Comparison of ENCODE assay signal across 8 mouse cellular contexts in genomic region chr11:88849732-88850131, GRCm38 (mm10). TPM values are rescaled to one million over a fixed set of nuclear protein-coding genes. Genes with fewer than 3 reads are reported as not detected.
DNase-seq lines count a peak whose midpoint lies in the region; ATAC-seq and TF ChIP-seq lines count a peak whose summit lies in the region.

No protein-coding gene starts in this region.

- no peak for TF ChIP-seq POLR2A in limb, embryonic 14.5 days (IDR thresholded peaks at IDR 0.05; ENCODE audit: borderline replicate concordance, extremely low read depth, insufficient read depth, insufficient read length)

- peak; percentile 46; the same call in 1 of the 2 replicates for ATAC-seq in common myeloid progenitor, adult 5-6 weeks (replicated peaks; ENCODE audit: low read depth, poor library complexity, severe bottlenecking)
- ATAC-seq in heart, embryonic 14.5 days (ENCODE audit: insufficient number of reproducible peaks, insufficient read depth, low FRiP score, low read depth): peak; percentile 57
- ATAC-seq in limb, embryonic 14.5 days (ENCODE audit: low FRiP score, low read depth): peak; percentile 45; the same call in 1 of the 2 replicates

- H3K9me3 ChIP-seq in heart, embryonic 14.5 days (ENCODE audit: control insufficient read depth, low read length): no peaks in the 10 kb centered on the region
- H3K9me3 ChIP-seq in limb, embryonic 14.5 days (ENCODE audit: control insufficient read depth, low read length): no peaks in the 10 kb centered on the region

- no peak overlapping the region for H3K4me3 ChIP-seq in left cerebral cortex, adult 2 months
- no peak overlapping the region for H3K4me3 ChIP-seq in heart, embryonic 14.5 days (ENCODE audit: control insufficient read depth in 1 of 2, insufficient read depth in 1 of 2, low read depth in 1 of 2, low read length in 2 of 2)
- no peak overlapping the region for H3K4me3 ChIP-seq in limb, embryonic 14.5 days (replicated peaks; ENCODE audit: low read length)

- peaks cover 14% of the 10 kb centered on the region for H3K36me3 ChIP-seq in heart, embryonic 14.5 days (ENCODE audit: control insufficient read depth, insufficient read depth, low read length)
- H3K36me3 ChIP-seq in limb, embryonic 14.5 days (ENCODE audit: control insufficient read depth, insufficient read depth, low read length): peaks cover 9% of the 10 kb centered on the region; the same call in 1 of the 2 replicates

- H3K27ac ChIP-seq in left cerebral cortex, adult 2 months: no peak overlapping the region
- H3K27ac ChIP-seq in heart, embryonic 14.5 days (replicated peaks in 1 of 2; ENCODE audit: control insufficient read depth in 1 of 2, insufficient read depth in 1 of 2, low read depth in 2 of 2, low read length in 2 of 2): peak overlapping the region; percentile 97 to 98
- peak overlapping the region; percentile 48 for H3K27ac ChIP-seq in limb, embryonic 14.5 days (replicated peaks; ENCODE audit: low read depth, low read length)

- H3K4me1 ChIP-seq in heart, embryonic 14.5 days (ENCODE audit: control insufficient read depth in 2 of 2, insufficient read depth in 2 of 2, low read length in 2 of 2): peaks cover 31 to 46% of the 10 kb centered on the region in 2 experiments
- peaks cover 25% of the 10 kb centered on the region for H3K4me1 ChIP-seq in limb, embryonic 14.5 days (ENCODE audit: control insufficient read depth, insufficient read depth, low read length)

- intact Hi-C loops in left cerebral cortex, adult 2 months (cut with DNase I): no loop called here
- intact Hi-C loops in left cerebral cortex, postnatal 14 days (cut with DNase I): loop anchor here (5.0 kb wide), 1 partner anchor 108 kb away; the partner anchor contains the start of gene Scpep1

- H3K9ac ChIP-seq in heart, embryonic 14.5 days (ENCODE audit: low read length): peak overlapping the region; percentile 70
- H3K9ac ChIP-seq in limb, embryonic 14.5 days (ENCODE audit: low read depth, low read length, severe bottlenecking): no peak overlapping the region

- no peak for DNase-seq in left cerebral cortex, adult 2 months (ENCODE audit: extremely low spot score in 1 of 2, low spot score in 2 of 2)
- no peak for DNase-seq in left cerebral cortex, postnatal 14 days (ENCODE audit: low spot score in 2 of 2)
- DNase-seq in limb, embryonic 14.5 days (ENCODE audit: low spot score): no peak
- no peak for DNase-seq in spleen, postnatal 4 days (ENCODE audit: low spot score in 2 of 2)
- no peak for DNase-seq in spleen, postnatal 14 days (ENCODE audit: low spot score in 2 of 2)
- DNase-seq in ovary, adult 18-20 months (ENCODE audit: low spot score): no peak

- no peaks in the 10 kb centered on the region for H3K27me3 ChIP-seq in heart, embryonic 14.5 days (ENCODE audit: control insufficient read depth, insufficient read depth, low read length)
- H3K27me3 ChIP-seq in limb, embryonic 14.5 days (ENCODE audit: control insufficient read depth, insufficient read depth, low read length): no peaks in the 10 kb centered on the region

- TF ChIP-seq CTCF in left cerebral cortex, adult 2 months (IDR thresholded peaks at IDR 0.05): peak; percentile 29

- WGBS in heart, embryonic 14.5 days: 28% methylated on average over 3 of the region's 3 CpGs
- 57% methylated on average over 3 of the region's 3 CpGs for WGBS in limb, embryonic 14.5 days

- H3K4me2 ChIP-seq in heart, embryonic 14.5 days (ENCODE audit: low read length): peak overlapping the region; percentile 60
- no peak overlapping the region for H3K4me2 ChIP-seq in limb, embryonic 14.5 days (replicated peaks; ENCODE audit: low read depth, low read length, severe bottlenecking)

RNA-seq across cellular contexts. Expression of gene Akap1, which starts 14.7 kb away (rescaled TPM):
- 10 to 100 TPM; 39.8 to 40.1 TPM for total RNA-seq in left cerebral cortex, adult 2 months (2021)
- 10 to 100 TPM; 38.4 to 40.3 TPM for total RNA-seq in left cerebral cortex, postnatal 14 days (2021)
- total RNA-seq in common myeloid progenitor, adult 5-6 weeks (2017): 24.5 and 26.5 TPM in 2 replicates
- polyA plus RNA-seq in heart, embryonic 14.5 days (2014; fragmentation: Nextera tagmentation; extraction: Ambion mirVana): 40.5 and 42.0 TPM in 2 replicates
- 31.4 and 33.5 TPM in 2 replicates for polyA plus RNA-seq in limb, embryonic 14.5 days (2012; rRNA removed)
- 14.9 and 15.0 TPM in 2 replicates for polyA plus RNA-seq in limb, embryonic 14.5 days (2014; fragmentation: Nextera tagmentation; extraction: Ambion mirVana)
